Mouse (Mus musculus): ENCODE data around the gene Rnaset2b. TPM values are rescaled to one million over a fixed set of nuclear protein-coding genes. Genes with fewer than 3 reads are reported as not detected.
"Not testable (repeated sequence)": the region's sequence is repeated elsewhere in the genome, so short reads cannot be mapped to it uniquely, and the experiment has no call there.

Rnaset2b gene
- polyA plus RNA-seq, 1 experiment from 2014 or later: 287 TPM

GRCm38 (mm10) chr17:6962339-6962738, 8.1 kb upstream of the Rnaset2b start:
- H3K27me3 ChIP-seq; H3K4me2 ChIP-seq; H3K9ac ChIP-seq; H3K4me1 ChIP-seq; H3K36me3 ChIP-seq; H3K9me3 ChIP-seq (replicated peaks); H3K4me3 ChIP-seq (replicated peaks); ATAC-seq (replicated peaks; ENCODE audit: low FRiP score): not testable (repeated sequence)
- 74% methylated on average over 4 of the region's 6 CpGs for WGBS
- H3K27ac ChIP-seq: 0 out of 2 replicates have a peak overlapping the region, but pooled peaks have one; percentile 18

DNA sequence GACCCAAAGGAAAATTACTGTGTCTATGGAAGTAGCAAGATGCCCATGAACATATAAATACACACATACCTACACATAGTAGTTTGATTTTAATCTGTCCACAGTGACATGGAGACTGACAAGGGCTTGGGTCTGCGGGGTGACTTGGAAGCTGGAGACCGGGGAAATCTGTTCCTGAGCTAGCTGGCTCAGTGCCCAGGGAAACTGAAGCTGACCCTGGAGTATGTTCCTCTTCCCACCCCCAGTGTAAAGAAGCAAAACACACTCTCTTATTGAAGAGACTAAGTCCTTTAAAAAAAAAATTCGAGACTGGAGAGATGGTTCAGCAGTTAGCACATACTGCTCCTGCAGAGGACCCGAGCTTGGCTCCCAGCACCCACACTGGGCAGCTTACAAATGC, 7.5 kb upstream of the Rnaset2b start:
- WGBS: 61% methylated on average over 4 of the region's 4 CpGs
- not testable (repeated sequence) for ATAC-seq (replicated peaks; ENCODE audit: low FRiP score); H3K9me3 ChIP-seq (replicated peaks); H3K27ac ChIP-seq; H3K4me2 ChIP-seq; H3K36me3 ChIP-seq; H3K4me3 ChIP-seq (replicated peaks); H3K9ac ChIP-seq; H3K4me1 ChIP-seq; H3K27me3 ChIP-seq

DNA sequence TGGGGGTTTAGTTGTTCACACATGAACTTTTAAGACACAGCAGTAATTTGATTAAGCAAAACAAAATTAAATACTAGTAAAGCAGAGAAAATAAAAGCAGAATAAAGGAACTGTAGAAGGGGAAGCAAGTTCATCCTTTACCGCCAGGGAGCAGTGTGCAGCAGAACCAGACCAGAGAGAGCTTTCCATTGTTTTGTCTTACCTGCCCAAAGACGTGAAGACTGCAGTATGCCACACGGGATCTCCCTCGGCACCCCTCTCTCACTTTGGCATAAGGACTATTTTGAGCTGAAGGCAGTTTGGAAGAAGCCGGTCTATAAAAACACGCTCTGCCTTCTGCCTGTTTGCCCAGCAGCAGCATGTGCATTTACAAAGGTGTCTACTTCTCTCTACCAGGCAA, 5.1 kb upstream of the Rnaset2b start:
- H3K27ac ChIP-seq; H3K27me3 ChIP-seq; H3K4me3 ChIP-seq (replicated peaks); H3K4me2 ChIP-seq; H3K36me3 ChIP-seq; ATAC-seq (replicated peaks; ENCODE audit: low FRiP score); H3K9me3 ChIP-seq (replicated peaks); H3K4me1 ChIP-seq; H3K9ac ChIP-seq: not testable (repeated sequence)
- 16% methylated on average over 6 of the region's 6 CpGs for WGBS

DNA sequence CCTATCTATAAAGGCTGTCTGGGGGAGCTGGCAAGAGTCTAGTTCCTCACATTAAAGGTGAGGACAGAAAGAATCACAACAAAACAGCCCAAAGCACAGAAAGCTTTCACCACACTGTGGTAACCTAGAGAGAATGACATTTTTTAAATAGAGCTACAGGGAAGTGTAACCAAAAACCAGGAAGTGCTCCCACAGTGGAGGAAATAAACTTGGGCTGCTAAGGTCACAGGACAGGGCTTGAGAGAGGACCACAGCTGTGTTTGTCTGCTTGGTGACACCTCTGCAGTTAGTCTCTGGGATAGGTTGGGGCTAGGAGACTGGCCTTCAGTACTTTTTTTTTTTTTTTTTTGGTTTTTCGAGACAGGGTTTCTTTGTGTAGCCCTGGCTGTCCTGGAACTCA, 2.8 kb upstream of the Rnaset2b start:
- H3K4me1 ChIP-seq; H3K9ac ChIP-seq; H3K4me2 ChIP-seq; ATAC-seq (replicated peaks; ENCODE audit: low FRiP score); H3K9me3 ChIP-seq (replicated peaks); H3K27me3 ChIP-seq; H3K4me3 ChIP-seq (replicated peaks); H3K27ac ChIP-seq; H3K36me3 ChIP-seq: not testable (repeated sequence)
- 20% methylated on average over 1 of the region's 1 CpGs for WGBS

GRCm38 (mm10) chr17:6971238-6971637, 804 bp downstream of the Rnaset2b start:
- not testable (repeated sequence) for H3K9ac ChIP-seq; ATAC-seq (replicated peaks; ENCODE audit: low FRiP score); H3K4me3 ChIP-seq (replicated peaks); H3K27me3 ChIP-seq; H3K27ac ChIP-seq; H3K4me2 ChIP-seq; H3K9me3 ChIP-seq (replicated peaks); H3K36me3 ChIP-seq; H3K4me1 ChIP-seq
- WGBS: 85% methylated on average over 8 of the region's 8 CpGs

DNA sequence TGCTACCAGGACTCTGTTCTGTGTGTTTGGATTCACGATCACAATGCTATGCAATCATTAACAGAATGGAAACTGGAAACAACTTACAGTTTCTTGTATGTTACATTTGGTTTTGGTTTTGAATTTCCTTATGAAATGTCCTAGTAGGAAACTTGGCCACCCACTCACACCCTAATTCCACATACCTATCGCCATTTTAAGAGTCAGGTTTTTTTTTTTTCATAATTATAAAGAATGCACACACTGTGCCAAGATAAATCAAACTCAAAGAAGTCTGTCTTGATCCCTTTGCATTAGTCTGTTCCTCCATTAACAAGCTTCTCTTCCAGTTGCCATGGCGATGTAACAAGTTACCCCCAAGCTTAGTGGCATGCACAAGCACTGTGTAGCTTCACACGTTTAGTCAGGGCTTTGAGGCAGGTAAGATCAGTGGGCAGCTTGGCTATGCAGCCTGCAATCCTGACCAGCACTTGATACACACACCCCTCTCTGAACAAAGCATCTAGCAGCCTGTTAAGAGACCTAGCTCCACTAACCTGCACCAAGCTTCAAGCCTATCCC, 2.5 kb downstream of the Rnaset2b start:
- not testable (repeated sequence) for H3K9me3 ChIP-seq (replicated peaks); H3K4me1 ChIP-seq; H3K27me3 ChIP-seq; H3K9ac ChIP-seq; ATAC-seq (replicated peaks; ENCODE audit: low FRiP score); H3K36me3 ChIP-seq; H3K27ac ChIP-seq; H3K4me3 ChIP-seq (replicated peaks); H3K4me2 ChIP-seq
- 66% methylated on average over 4 of the region's 4 CpGs for WGBS

DNA sequence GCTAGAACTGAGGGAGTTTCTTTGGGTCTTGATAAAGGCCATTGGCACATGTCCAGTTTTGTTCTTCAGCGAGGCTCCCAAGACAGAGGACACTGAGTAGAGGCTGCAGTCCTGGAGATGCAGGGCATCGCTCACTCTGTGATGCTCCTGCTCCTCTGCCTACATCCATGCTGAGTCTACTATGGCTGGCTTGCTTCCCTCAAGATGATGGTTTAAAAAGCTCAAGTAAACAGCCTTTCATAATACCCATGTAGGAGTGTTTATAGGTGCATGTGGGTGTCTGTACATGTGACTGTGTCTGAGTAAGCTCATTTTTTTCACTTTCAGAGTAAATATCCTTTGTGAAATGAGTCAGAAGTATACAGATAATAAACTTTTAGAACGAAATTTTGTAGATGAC, 4.6 kb downstream of the Rnaset2b start:
- H3K36me3 ChIP-seq; H3K27ac ChIP-seq; H3K4me2 ChIP-seq; H3K9me3 ChIP-seq (replicated peaks); H3K27me3 ChIP-seq; ATAC-seq (replicated peaks; ENCODE audit: low FRiP score); H3K4me1 ChIP-seq; H3K9ac ChIP-seq; H3K4me3 ChIP-seq (replicated peaks): not testable (repeated sequence)
- WGBS: 58% methylated on average over 3 of the region's 3 CpGs

GRCm38 (mm10) chr17:6978287-6979248, 8.1 kb downstream of the Rnaset2b start, which contains the start of gene Gm49721:
Gene Gm49721 (plus strand): TSS chr17:6978904.
- not testable (repeated sequence) for H3K36me3 ChIP-seq; H3K27me3 ChIP-seq; H3K4me1 ChIP-seq; H3K9me3 ChIP-seq (replicated peaks)
- ATAC-seq (replicated peaks; ENCODE audit: low FRiP score): peak; percentile 98
- WGBS: 2% methylated on average over 32 of the region's 68 CpGs
- Histone ChIP-seq H3K4me2 (peak within 1 kb of the TSS; percentile 61), H3K4me3 (replicated peaks) (peak within 1 kb of the TSS; percentile 62), H3K27ac (peak within 1 kb of the TSS; percentile 78), H3K9ac (peak within 1 kb of the TSS; percentile 66)

GRCm38 (mm10) chr17:6979380-6979779, 8.9 kb downstream of the Rnaset2b start:
- not testable (repeated sequence) for H3K9me3 ChIP-seq (replicated peaks); H3K27me3 ChIP-seq; H3K4me1 ChIP-seq; H3K36me3 ChIP-seq
- Histone ChIP-seq H3K9ac (0 out of 2 replicates have a peak overlapping the region, but pooled peaks have one; percentile 66), H3K4me3 (replicated peaks) (peak overlapping the region; percentile 62), H3K4me2 (peak overlapping the region; percentile 61), H3K27ac (peak overlapping the region; percentile 78; the same call in 1 of the 2 replicates)
- WGBS: 14% methylated on average over 5 of the region's 5 CpGs
- 0 out of 2 replicates have a peak, but pooled peaks have one; percentile 2 for ATAC-seq (replicated peaks; ENCODE audit: low FRiP score)

GRCm38 (mm10) chr17:6980144-6980543, 9.7 kb downstream of the Rnaset2b start:
- H3K36me3 ChIP-seq; ATAC-seq (replicated peaks; ENCODE audit: low FRiP score); H3K9me3 ChIP-seq (replicated peaks); H3K9ac ChIP-seq; H3K4me3 ChIP-seq (replicated peaks); H3K4me1 ChIP-seq; H3K4me2 ChIP-seq; H3K27ac ChIP-seq; H3K27me3 ChIP-seq: not testable (repeated sequence)
- WGBS: 83% methylated on average over 5 of the region's 8 CpGs

- not testable (repeated sequence) for H3K27ac ChIP-seq; H3K4me1 ChIP-seq; H3K4me3 ChIP-seq (replicated peaks); H3K4me2 ChIP-seq; ATAC-seq (replicated peaks; ENCODE audit: low FRiP score); H3K9me3 ChIP-seq (replicated peaks); H3K36me3 ChIP-seq; H3K27me3 ChIP-seq; H3K9ac ChIP-seq
- 100% methylated on average over 1 of the region's 1 CpGs for WGBS
Measured at GRCm38 (mm10) chr17:6986118-6986517, 15.7 kb downstream of the Rnaset2b start.

GRCm38 (mm10) chr17:6995504-6995903, 25.1 kb downstream of the Rnaset2b start:
- H3K4me1 ChIP-seq; H3K9me3 ChIP-seq (replicated peaks); H3K36me3 ChIP-seq; H3K9ac ChIP-seq; H3K27ac ChIP-seq; H3K4me2 ChIP-seq; H3K4me3 ChIP-seq (replicated peaks); ATAC-seq (replicated peaks; ENCODE audit: low FRiP score); H3K27me3 ChIP-seq: not testable (repeated sequence)
- WGBS: no CpG with 5 or more reads among the region's 6 CpGs

Data from kidney, embryonic 15.5 days (tissue).